Mouse (Mus musculus): ENCODE measurements around the gene Hsd17b12.
A peak's percentile ranks its signal among the peaks of the same experiment; 100 is the strongest.

Gene Hsd17b12

GRCm38 (mm10) chr2:94001918-94002317, 155.8 kb downstream of the Hsd17b12 start:
- DNase-seq: no peak

- DNase-seq: peak; percentile 51
These were observed 156.4 kb downstream of the Hsd17b12 start for GRCm38 (mm10) chr2:94001411-94001810.

DNA sequence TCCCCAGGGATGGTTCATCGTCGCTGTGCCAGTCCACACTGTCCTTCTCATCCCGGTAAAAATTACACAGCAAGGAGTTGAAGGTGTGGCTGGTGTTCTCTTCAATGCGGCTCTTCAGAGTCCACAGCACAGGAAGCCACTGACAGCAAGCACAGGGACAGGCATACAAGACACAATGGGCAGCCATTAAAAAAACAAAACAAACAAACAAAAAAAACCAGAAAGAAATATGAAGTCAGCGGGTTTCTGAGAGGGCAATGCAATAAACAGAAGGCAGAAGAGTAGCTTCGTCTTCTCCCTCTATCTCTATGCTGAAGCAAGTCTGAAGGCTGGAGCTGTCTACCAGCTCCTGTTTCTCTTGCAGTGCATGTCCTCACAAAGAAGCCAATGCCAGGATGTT, 161.5 kb downstream of the Hsd17b12 start, which contains the start of gene Gm27027:
Gm27027 (minus strand) TSS at position 101 of the 400 bp plus-strand sequence.
- no peak for DNase-seq

DNA sequence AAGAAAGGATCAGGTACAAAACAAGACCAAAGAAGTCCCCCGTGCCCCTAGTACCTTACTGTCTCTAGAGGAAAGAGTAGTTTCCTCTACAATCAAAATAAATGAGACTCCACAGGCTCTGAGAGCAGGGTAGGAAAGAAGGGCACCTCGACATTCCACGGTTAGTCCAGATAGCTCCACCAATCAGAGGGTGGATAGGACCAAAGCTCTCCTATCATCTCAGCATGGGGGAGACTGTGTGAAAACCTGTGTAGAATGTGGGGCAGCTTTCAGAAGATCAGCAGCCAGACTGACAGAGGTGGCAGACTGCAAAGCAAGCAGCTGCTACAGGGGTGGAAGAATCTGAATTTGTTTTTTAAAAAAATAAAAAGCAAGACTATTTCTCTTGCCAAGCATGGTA, 165.0 kb downstream of the Hsd17b12 start:
- DNase-seq: no peak

DNA sequence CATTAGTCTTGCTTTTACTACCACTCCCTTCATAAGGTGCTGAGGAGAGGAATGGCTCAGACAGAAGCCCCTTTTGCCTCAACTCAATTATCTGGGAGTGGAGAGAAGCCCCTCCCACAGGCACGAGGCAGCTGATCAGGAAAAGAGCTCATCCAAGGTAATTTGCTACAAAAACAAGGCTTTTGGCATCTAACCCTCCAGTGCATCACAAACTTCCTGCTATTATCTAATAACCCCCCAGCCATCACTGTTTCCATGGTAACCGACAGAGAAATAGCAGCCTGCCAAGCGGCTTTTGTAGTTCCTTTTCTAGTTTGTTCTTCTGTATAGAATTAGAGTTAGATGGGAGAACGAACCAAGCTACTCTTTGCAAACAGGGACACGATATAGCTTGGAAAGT, 165.5 kb downstream of the Hsd17b12 start:
- DNase-seq: peak; percentile 74

DNA sequence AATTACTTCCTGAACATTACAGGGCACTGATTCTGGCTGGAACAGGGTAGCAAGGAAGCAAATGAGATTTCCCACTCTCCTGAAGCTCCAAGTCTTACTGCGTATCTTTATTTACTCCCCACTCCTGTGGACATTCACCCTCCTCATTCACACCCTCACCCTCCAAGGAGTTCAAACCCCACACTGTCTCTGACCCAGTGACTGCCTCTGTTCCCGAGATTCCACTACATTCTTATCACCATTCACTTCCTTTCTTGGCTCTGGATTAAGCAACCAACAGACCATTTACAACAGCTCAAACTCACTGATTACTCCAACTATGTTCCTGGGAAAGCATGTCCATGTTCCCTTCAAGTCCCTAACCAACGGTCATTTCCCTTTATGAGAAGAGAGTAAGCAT, 166.4 kb downstream of the Hsd17b12 start:
- DNase-seq: no peak

DNA sequence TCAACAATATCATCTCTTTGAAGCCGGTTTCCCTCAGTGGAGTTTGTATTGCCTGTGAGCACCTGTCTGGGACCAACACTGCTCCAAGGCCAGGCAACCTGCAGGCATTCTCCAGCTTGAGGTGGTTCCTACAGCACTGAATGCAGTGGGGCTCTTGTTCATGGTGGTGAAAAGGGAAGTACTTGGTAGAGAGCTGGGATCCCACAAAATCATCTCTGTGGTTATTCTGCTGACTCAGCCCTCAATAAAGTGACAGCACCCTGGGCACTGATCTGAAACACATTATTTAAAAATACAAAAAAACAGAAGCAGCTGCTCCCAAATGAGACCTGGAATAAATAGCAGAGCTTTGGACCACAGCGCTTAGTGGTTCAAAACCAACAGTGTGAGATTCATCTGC, 169.3 kb downstream of the Hsd17b12 start:
- no peak for DNase-seq

Measured in kidney, postnatal 10 days (tissue).